In the genomic region with DNA sequence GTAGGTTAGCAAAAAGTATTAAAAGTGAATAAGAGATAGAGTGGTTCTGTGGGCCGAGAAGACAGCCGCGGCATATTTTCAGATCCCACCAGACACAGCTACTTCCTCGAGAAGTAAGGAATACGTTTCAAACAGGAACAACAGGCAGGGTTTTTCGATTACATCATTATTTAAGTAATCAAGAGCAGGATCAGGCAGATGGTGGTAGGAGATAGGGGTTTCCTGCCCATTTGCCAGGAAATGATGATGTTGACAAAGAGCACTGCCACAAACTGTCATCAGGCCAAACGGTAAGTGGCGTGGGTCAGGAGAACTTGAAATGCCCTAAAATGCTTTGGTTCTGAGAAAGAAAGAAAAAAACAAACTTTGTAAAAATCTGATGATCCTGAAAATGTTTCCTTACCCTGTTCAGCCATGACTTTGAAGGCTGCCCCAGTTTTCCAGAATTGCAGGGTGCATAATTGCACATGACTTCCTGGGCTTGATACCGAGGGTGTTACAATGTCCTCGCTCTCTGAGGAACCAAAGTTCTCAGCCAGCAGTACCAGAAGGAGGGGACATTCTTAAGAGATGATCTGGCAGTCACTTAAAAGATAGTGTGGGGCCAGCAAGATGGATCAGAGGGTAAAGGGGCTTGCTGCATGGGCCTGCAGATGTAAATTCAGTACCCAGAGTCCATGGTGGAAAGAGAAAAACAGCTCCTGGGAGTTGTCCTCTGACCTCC, we compare ENCODE assay signal across 11 mouse cellular contexts. TPM values are rescaled to one million over a fixed set of nuclear protein-coding genes. Genes with fewer than 3 reads are reported as not detected.
DNase-seq lines count a peak whose midpoint lies in the region; ATAC-seq and TF ChIP-seq lines count a peak whose summit lies in the region.
"Had no signal": no experiment of that assay in that cellular context is flagged by ENCODE, and none has a peak within 500 bp of the region (broad histone marks: within the 10 kb centered on the region; RNA-seq: fewer than 3 reads in every experiment).

No protein-coding gene starts in this region.

- TF ChIP-seq POLR2A in liver, adult 2 months (IDR thresholded peaks at IDR 0.05; ENCODE audit: extremely low read depth, insufficient read depth, low read length): no peak

- no peak overlapping the region for H3K4me2 ChIP-seq in intestine, postnatal 0 days (replicated peaks; ENCODE audit: low read depth)

- no peak for ATAC-seq in CD4-positive, CD25-positive, alpha-beta regulatory T cell, adult 4 months
- ATAC-seq in intestine, postnatal 0 days: no peak
- peak; percentile 34 for ATAC-seq in megakaryocyte, adult 5-6 weeks (ENCODE audit: poor library complexity, severe bottlenecking)

- peak; percentile 31 for DNase-seq in CD4-positive, CD25-positive, alpha-beta regulatory T cell, adult 2 months (ENCODE audit: low read depth, low spot score)
- DNase-seq in liver, adult 2 months (ENCODE audit: extremely low read depth, low read depth, low spot score): peak; percentile 41
- no peak for DNase-seq in liver
- DNase-seq in T-cell, adult 2 months (ENCODE audit: low spot score): no peak
- no peak for DNase-seq in retina, postnatal 1 day
- DNase-seq: adrenal gland, postnatal 36 days; gastrocnemius, postnatal 14 days had no signal

- H3K9ac ChIP-seq in liver, adult 2 months (ENCODE audit: low read depth, low read length): no peak overlapping the region
- no peak overlapping the region for H3K9ac ChIP-seq in intestine, postnatal 0 days (ENCODE audit: low read depth, low read length)

- TF ChIP-seq CTCF in liver, adult 2 months (IDR thresholded peaks at IDR 0.05; ENCODE audit: low read depth, low read length): no peak
- no peak for TF ChIP-seq CTCF in intestine, postnatal 0 days (IDR thresholded peaks at IDR 0.05; ENCODE audit: low read depth)

- H3K4me1 ChIP-seq in liver, adult 2 months (ENCODE audit: control insufficient read depth, insufficient read depth, low read length): peaks cover 7% of the 10 kb centered on the region; the same call in 1 of the 2 replicates
- peaks cover 3% of the 10 kb centered on the region; the same call in 1 of the 2 replicates for H3K4me1 ChIP-seq in intestine, postnatal 0 days (replicated peaks; ENCODE audit: control insufficient read depth, insufficient read depth, low read length)

- 42% methylated on average over 10 of the region's 10 CpGs for WGBS in liver, adult 2 months
- 49% methylated on average over 10 of the region's 10 CpGs for WGBS in intestine, postnatal 0 days

- no peaks in the 10 kb centered on the region for H3K27me3 ChIP-seq in liver, adult 2 months (ENCODE audit: control insufficient read depth, insufficient read depth, low read length)
- H3K27me3 ChIP-seq in intestine, postnatal 0 days (replicated peaks; ENCODE audit: control insufficient read depth, insufficient read depth, low read length): no peaks in the 10 kb centered on the region

- no peak overlapping the region for H3K27ac ChIP-seq in liver, adult 2 months (replicated peaks; ENCODE audit: insufficient read depth, low read depth, low read length)
- H3K27ac ChIP-seq in intestine, postnatal 0 days (ENCODE audit: low read depth, low read length): peak overlapping the region; percentile 41; the same call in 1 of the 2 replicates
- H3K27ac ChIP-seq: forebrain, embryonic 10.5 days had no signal

- H3K9me3 ChIP-seq in intestine, postnatal 0 days (ENCODE audit: control insufficient read depth): no peaks in the 10 kb centered on the region
- H3K9me3 ChIP-seq: forebrain, embryonic 10.5 days had no signal

- H3K79me2 ChIP-seq in liver, adult 2 months (ENCODE audit: control insufficient read depth, insufficient read depth, low read length): peaks cover 9% of the 10 kb centered on the region; the same call in 1 of the 2 replicates

- no peak overlapping the region for H3K4me3 ChIP-seq in liver, adult 2 months (ENCODE audit: insufficient read depth, low read depth, low read length)
- no peak overlapping the region for H3K4me3 ChIP-seq in intestine, postnatal 0 days (ENCODE audit: low read depth, low read length)
- H3K4me3 ChIP-seq: forebrain, embryonic 10.5 days had no signal

- H3K36me3 ChIP-seq in liver, adult 2 months (ENCODE audit: control insufficient read depth, insufficient read depth, low read length): peaks cover 3% of the 10 kb centered on the region; the same call in 1 of the 2 replicates
- peaks cover 27% of the 10 kb centered on the region for H3K36me3 ChIP-seq in intestine, postnatal 0 days (ENCODE audit: control insufficient read depth, insufficient read depth)

RNA-seq across cellular contexts. Expression of a gene that starts 3.1 kb away (rescaled TPM):
- polyA plus RNA-seq in CD4-positive, CD25-positive, alpha-beta regulatory T cell, adult 4 months (2017; shearing (Covaris generic)): 10 to 100 TPM; 23.4 to 30.0 TPM
- 19.5 and 26.2 TPM in 2 replicates for total RNA-seq in liver, adult 2 months (2014; rRNA removed)
- 29.8 and 30.5 TPM in 2 replicates for polyA plus RNA-seq in liver, adult 2 months (2012; rRNA removed)
- 16.7 and 18.0 TPM in 2 replicates for polyA plus RNA-seq in intestine, postnatal 0 days (2015; fragmentation: Nextera tagmentation; extraction: Ambion mirVana)
- total RNA-seq in megakaryocyte, adult 5-6 weeks (2015): 17.8 and 23.5 TPM in 2 replicates
- total RNA-seq in megakaryocyte, adult 5-6 weeks (2017): 30.9 and 36.7 TPM in 2 replicates

RNA-seq across cellular contexts. Expression of a gene that starts 39.9 kb away (rescaled TPM):
- polyA plus RNA-seq in CD4-positive, CD25-positive, alpha-beta regulatory T cell, adult 4 months (2017; shearing (Covaris generic)): 10 to 100 TPM in 1 of 2 experiments, 1 to 10 TPM in 1; 7.9 to 11.7 TPM
- total RNA-seq in liver, adult 2 months (2014; rRNA removed): 8.5 and 9.3 TPM in 2 replicates
- 9.3 and 9.9 TPM in 2 replicates for polyA plus RNA-seq in liver, adult 2 months (2012; rRNA removed)
- polyA plus RNA-seq in intestine, postnatal 0 days (2015; fragmentation: Nextera tagmentation; extraction: Ambion mirVana): 6.1 and 7.0 TPM in 2 replicates
- total RNA-seq in megakaryocyte, adult 5-6 weeks (2015): 7.6 and 9.2 TPM in 2 replicates
- 7.5 and 11.6 TPM in 2 replicates for total RNA-seq in megakaryocyte, adult 5-6 weeks (2017)

Comparison
In these comparisons a context has a peak if more than half of its experiments do, and no peak if none do; other contexts are left out.
1. DNase-seq: peak in CD4-positive, CD25-positive, alpha-beta regulatory T cell, adult 2 months (single experiment) and liver, adult 2 months (single experiment); none in liver (single experiment), T-cell, adult 2 months (single experiment) and retina, postnatal 1 day (single experiment).